ENCODE assay signal across 8 mouse cellular contexts in genomic region chr13:37434137-37434772, GRCm38 (mm10).
DNase-seq lines count a peak whose midpoint lies in the region; ATAC-seq and TF ChIP-seq lines count a peak whose summit lies in the region.

No protein-coding gene starts in this region.

- peak overlapping the region; percentile 70 for H3K27ac ChIP-seq in embryonic facial prominence, embryonic 10.5 days (replicated peaks)
- no peak overlapping the region for H3K27ac ChIP-seq in heart, embryonic 11.5 days (ENCODE audit: low read depth, low read length)
- H3K27ac ChIP-seq in kidney, embryonic 14.5 days (ENCODE audit: low read depth, low read length): no peak overlapping the region; the same call in 1 of the 2 replicates
- H3K27ac ChIP-seq in limb, embryonic 14.5 days (replicated peaks; ENCODE audit: low read depth, low read length): 0 out of 2 replicates have a peak overlapping the region, but pooled peaks have one; percentile 28
- no peak overlapping the region for H3K27ac ChIP-seq in midbrain, embryonic 15.5 days

- WGBS in embryonic facial prominence, embryonic 10.5 days: under 1% methylated on average over 19 of the region's 19 CpGs
- WGBS in heart, embryonic 11.5 days (ENCODE audit: insufficient replicate concordance): under 1% methylated on average over 19 of the region's 19 CpGs
- under 1% methylated on average over 19 of the region's 19 CpGs for WGBS in kidney, embryonic 14.5 days
- WGBS in limb, embryonic 14.5 days: 1% methylated on average over 19 of the region's 19 CpGs
- WGBS in midbrain, embryonic 15.5 days: under 1% methylated on average over 19 of the region's 19 CpGs

- peak overlapping the region; percentile 78 for H3K4me2 ChIP-seq in heart, embryonic 11.5 days
- peak overlapping the region; percentile 59 for H3K4me2 ChIP-seq in kidney, embryonic 14.5 days (replicated peaks; ENCODE audit: low read depth, low read length)
- H3K4me2 ChIP-seq in limb, embryonic 14.5 days (replicated peaks; ENCODE audit: low read depth, low read length, severe bottlenecking): peak overlapping the region; percentile 66
- H3K4me2 ChIP-seq in midbrain, embryonic 15.5 days: peak overlapping the region; percentile 72

- H3K36me3 ChIP-seq in embryonic facial prominence, embryonic 10.5 days (replicated peaks): no peaks in the 10 kb centered on the region
- H3K36me3 ChIP-seq in heart, embryonic 11.5 days (ENCODE audit: control insufficient read depth, insufficient read depth, low read length): no peaks in the 10 kb centered on the region
- no peaks in the 10 kb centered on the region for H3K36me3 ChIP-seq in kidney, embryonic 14.5 days (ENCODE audit: control insufficient read depth, insufficient read depth, low read length)
- H3K36me3 ChIP-seq in limb, embryonic 14.5 days (ENCODE audit: control insufficient read depth, insufficient read depth, low read length): no peaks in the 10 kb centered on the region
- H3K36me3 ChIP-seq in midbrain, embryonic 15.5 days (replicated peaks): no peaks in the 10 kb centered on the region

- H3K9me3 ChIP-seq in embryonic facial prominence, embryonic 10.5 days: no peaks in the 10 kb centered on the region
- H3K9me3 ChIP-seq in heart, embryonic 11.5 days (replicated peaks; ENCODE audit: control insufficient read depth, low read length): no peaks in the 10 kb centered on the region
- no peaks in the 10 kb centered on the region for H3K9me3 ChIP-seq in kidney, embryonic 14.5 days (ENCODE audit: control insufficient read depth, low read length)
- H3K9me3 ChIP-seq in limb, embryonic 14.5 days (ENCODE audit: control insufficient read depth, low read length): no peaks in the 10 kb centered on the region
- H3K9me3 ChIP-seq in midbrain, embryonic 15.5 days: no peaks in the 10 kb centered on the region

- TF ChIP-seq POLR2A in limb, embryonic 14.5 days (IDR thresholded peaks at IDR 0.05; ENCODE audit: borderline replicate concordance, extremely low read depth, insufficient read depth, insufficient read length): no peak

- no peak for ATAC-seq in heart, embryonic 11.5 days (replicated peaks; ENCODE audit: insufficient number of reproducible peaks, low FRiP score, low TSS enrichment)
- ATAC-seq in kidney, embryonic 14.5 days (ENCODE audit: low FRiP score, low TSS enrichment): peak; percentile 59; the same call in 1 of the 2 replicates
- ATAC-seq in limb, embryonic 14.5 days (ENCODE audit: low FRiP score, low read depth): peak; percentile 65
- ATAC-seq in midbrain, embryonic 15.5 days (replicated peaks): peak; percentile 84

- peak overlapping the region; percentile 61 for H3K4me3 ChIP-seq in embryonic facial prominence, embryonic 10.5 days
- H3K4me3 ChIP-seq in heart, embryonic 11.5 days (ENCODE audit: low read depth, low read length): peak overlapping the region; percentile 46
- peak overlapping the region; percentile 41 for H3K4me3 ChIP-seq in kidney, embryonic 14.5 days (ENCODE audit: low read length)
- H3K4me3 ChIP-seq in limb, embryonic 14.5 days (replicated peaks; ENCODE audit: low read length): peak overlapping the region; percentile 43
- peak overlapping the region; percentile 47 for H3K4me3 ChIP-seq in midbrain, embryonic 15.5 days

- H3K9ac ChIP-seq in heart, embryonic 11.5 days (ENCODE audit: low read depth, low read length): peak overlapping the region; percentile 28; the same call in 1 of the 2 replicates
- peak overlapping the region; percentile 51; the same call in 1 of the 2 replicates for H3K9ac ChIP-seq in kidney, embryonic 14.5 days (ENCODE audit: low read depth, low read length)
- peak overlapping the region; percentile 59 for H3K9ac ChIP-seq in limb, embryonic 14.5 days (ENCODE audit: low read depth, low read length, severe bottlenecking)
- peak overlapping the region; percentile 45 for H3K9ac ChIP-seq in midbrain, embryonic 15.5 days

- peaks cover 56% of the 10 kb centered on the region for H3K27me3 ChIP-seq in embryonic facial prominence, embryonic 10.5 days (replicated peaks; ENCODE audit: low read depth, poor library complexity, severe bottlenecking)
- peaks cover 13% of the 10 kb centered on the region for H3K27me3 ChIP-seq in heart, embryonic 11.5 days (ENCODE audit: control insufficient read depth, insufficient read depth, low read length)
- H3K27me3 ChIP-seq in kidney, embryonic 14.5 days (ENCODE audit: control insufficient read depth, insufficient read depth, low read length): peaks cover 12% of the 10 kb centered on the region; the same call in 1 of the 2 replicates
- peaks cover 12% of the 10 kb centered on the region; the same call in 1 of the 2 replicates for H3K27me3 ChIP-seq in limb, embryonic 14.5 days (ENCODE audit: control insufficient read depth, insufficient read depth, low read length)
- peaks cover 30% of the 10 kb centered on the region for H3K27me3 ChIP-seq in midbrain, embryonic 15.5 days (replicated peaks)

- DNase-seq in ovary, postnatal 10 days (ENCODE audit: low spot score): peak; percentile 52
- no peak for DNase-seq in ovary, adult 18-20 months (ENCODE audit: low spot score)
- DNase-seq in embryonic facial prominence, embryonic 10.5 days (ENCODE audit: low spot score): peak; percentile 63
- DNase-seq in limb, embryonic 14.5 days (ENCODE audit: low spot score): peak; percentile 91
- peak; percentile 31 to 55 for DNase-seq in spleen, postnatal 10 days (ENCODE audit: low spot score in 2 of 2)

- H3K4me1 ChIP-seq in embryonic facial prominence, embryonic 10.5 days: peaks cover 24% of the 10 kb centered on the region
- peaks cover 8% of the 10 kb centered on the region; the same call in 1 of the 2 replicates for H3K4me1 ChIP-seq in heart, embryonic 11.5 days (ENCODE audit: control insufficient read depth, insufficient read depth, low read length)
- H3K4me1 ChIP-seq in kidney, embryonic 14.5 days (ENCODE audit: control insufficient read depth, insufficient read depth, low read length): peaks cover 9% of the 10 kb centered on the region; the same call in 1 of the 2 replicates
- H3K4me1 ChIP-seq in limb, embryonic 14.5 days (ENCODE audit: control insufficient read depth, insufficient read depth, low read length): peaks cover 21% of the 10 kb centered on the region
- H3K4me1 ChIP-seq in midbrain, embryonic 15.5 days: peaks cover 6% of the 10 kb centered on the region; the same call in 1 of the 2 replicates

Comparison
In these comparisons a context has a peak if more than half of its experiments do, and no peak if none do; other contexts are left out.
1. H3K27ac ChIP-seq: peak in embryonic facial prominence, embryonic 10.5 days (single experiment) and limb, embryonic 14.5 days (single experiment); none in heart, embryonic 11.5 days (single experiment), kidney, embryonic 14.5 days (single experiment) and midbrain, embryonic 15.5 days (single experiment).
2. Peak in every context shown above with its lines, with median percentiles within 50 percentile points of each other: H3K4me3 ChIP-seq, H3K4me2 ChIP-seq and H3K9ac ChIP-seq.